Mouse (Mus musculus): ENCODE results near the gene Fyn.

- TF ChIP-seq CTCF (IDR thresholded peaks at IDR 0.05; ENCODE audit: low read depth, low read length) (no peak), POLR2A (IDR thresholded peaks at IDR 0.05; ENCODE audit: borderline replicate concordance, low read depth, low read length) (no peak)
These were observed 4.5 kb upstream of the Fyn start for GRCm38 (mm10) chr10:39364196-39364595.

Data from bone marrow macrophage, adult 2 months (primary cell).